Mouse (Mus musculus) retina, postnatal 1 day (tissue): ENCODE results near the gene Swsap1.

ENCODE experiments used
- DNase-seq: peaks from one replicate; pipeline ENCODE4 v3.0.0-alpha.2; 2012

Gene Swsap1

GRCm38 (mm10) chr9:21936692-21937570, 18.6 kb upstream of the Swsap1 start, which contains the start of gene Plppr2:
TSS of gene Plppr2 (plus strand) at chr9:21937033.
- peak; percentile 99 for DNase-seq

- no peak for DNase-seq
Observed at GRCm38 (mm10) chr9:21937711-21938175, 17.8 kb upstream of the Swsap1 start.

GRCm38 (mm10) chr9:21938234-21938855, 17.2 kb upstream of the Swsap1 start:
- no peak for DNase-seq

- no peak for DNase-seq
Observed at GRCm38 (mm10) chr9:21943046-21943445, 12.5 kb upstream of the Swsap1 start.

GRCm38 (mm10) chr9:21943638-21944037, 11.9 kb upstream of the Swsap1 start:
- DNase-seq: no peak

GRCm38 (mm10) chr9:21944267-21944666, 11.3 kb upstream of the Swsap1 start:
- DNase-seq: no peak

- DNase-seq: no peak
Observed at GRCm38 (mm10) chr9:21947540-21948130, 7.9 kb upstream of the Swsap1 start.

- DNase-seq: no peak
Observed at GRCm38 (mm10) chr9:21948146-21948545, 7.4 kb upstream of the Swsap1 start.

- DNase-seq: no peak
Observed at GRCm38 (mm10) chr9:21948790-21949189, 6.8 kb upstream of the Swsap1 start.

- peak; percentile 66 for DNase-seq
Observed at GRCm38 (mm10) chr9:21950322-21950721, 5.2 kb upstream of the Swsap1 start.

GRCm38 (mm10) chr9:21951977-21952376, 3.6 kb upstream of the Swsap1 start:
- DNase-seq: no peak

GRCm38 (mm10) chr9:21953600-21953999, 2.0 kb upstream of the Swsap1 start:
- peak; percentile 56 for DNase-seq

GRCm38 (mm10) chr9:21954635-21955034, 920 bp upstream of the Swsap1 start:
- DNase-seq: no peak

GRCm38 (mm10) chr9:21955225-21955569, 358 bp upstream of the Swsap1 start:
- DNase-seq: no peak

- DNase-seq: no peak
Observed at GRCm38 (mm10) chr9:21958372-21958771, 2.8 kb downstream of the Swsap1 start.

GRCm38 (mm10) chr9:21959244-21959643, 3.7 kb downstream of the Swsap1 start:
- DNase-seq: no peak

GRCm38 (mm10) chr9:21960135-21960534, 4.6 kb downstream of the Swsap1 start:
- DNase-seq: no peak

- DNase-seq: peak; percentile 31
Observed at GRCm38 (mm10) chr9:21960558-21961208, 5.1 kb downstream of the Swsap1 start.

GRCm38 (mm10) chr9:21961366-21961980, 5.9 kb downstream of the Swsap1 start:
- peak; percentile 21 for DNase-seq

GRCm38 (mm10) chr9:21962010-21962409, 6.5 kb downstream of the Swsap1 start:
- DNase-seq: peak; percentile 25

- DNase-seq: peak; percentile 74
Observed at GRCm38 (mm10) chr9:21962416-21963059, 7.0 kb downstream of the Swsap1 start.

- peak; percentile 63 for DNase-seq
Observed at GRCm38 (mm10) chr9:21963417-21963816, 7.9 kb downstream of the Swsap1 start, which contains the start of gene Epor. TSS of gene Epor (minus strand) at chr9:21963506.
